Mouse (Mus musculus): Measurements from ENCODE around the gene Abraxas1. TPM values are rescaled to one million over a fixed set of nuclear protein-coding genes. Genes with fewer than 3 reads are reported as not detected.

The Abraxas1 gene
- total RNA-seq, 2 experiments from 2014 or later: 7.5 to 7.9 TPM

GRCm38 (mm10) chr5:100825975-100826374 lies 5.2 kb upstream of the Abraxas1 start:
- peak in 1 of 2 experiments; percentile 18 for DNase-seq (ENCODE audit: low spot score in 2 of 2)

DNA sequence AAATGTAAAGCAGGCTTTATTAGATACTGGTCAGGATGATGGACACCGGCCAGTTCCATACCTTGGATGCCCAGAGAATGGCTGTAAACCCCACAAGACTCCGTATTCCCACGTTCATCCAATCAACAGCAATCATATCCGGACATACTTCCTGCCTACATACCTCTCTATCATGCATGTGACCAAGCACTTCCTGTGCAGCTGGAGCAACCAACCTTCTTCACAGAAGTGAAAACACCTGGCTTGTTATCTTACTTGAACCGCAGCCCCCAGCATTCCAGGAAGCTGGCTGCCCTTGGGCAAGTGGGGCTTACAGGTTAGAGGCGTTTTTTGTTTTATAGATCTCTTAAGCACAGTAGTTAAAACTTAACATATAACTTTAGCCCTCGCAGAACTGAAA lies 2.1 kb upstream of the Abraxas1 start:
- DNase-seq (ENCODE audit: low spot score in 2 of 2): no peak

- DNase-seq (ENCODE audit: low spot score in 2 of 2): no peak
Observed at GRCm38 (mm10) chr5:100821375-100821774, 610 bp upstream of the Abraxas1 start.

DNA sequence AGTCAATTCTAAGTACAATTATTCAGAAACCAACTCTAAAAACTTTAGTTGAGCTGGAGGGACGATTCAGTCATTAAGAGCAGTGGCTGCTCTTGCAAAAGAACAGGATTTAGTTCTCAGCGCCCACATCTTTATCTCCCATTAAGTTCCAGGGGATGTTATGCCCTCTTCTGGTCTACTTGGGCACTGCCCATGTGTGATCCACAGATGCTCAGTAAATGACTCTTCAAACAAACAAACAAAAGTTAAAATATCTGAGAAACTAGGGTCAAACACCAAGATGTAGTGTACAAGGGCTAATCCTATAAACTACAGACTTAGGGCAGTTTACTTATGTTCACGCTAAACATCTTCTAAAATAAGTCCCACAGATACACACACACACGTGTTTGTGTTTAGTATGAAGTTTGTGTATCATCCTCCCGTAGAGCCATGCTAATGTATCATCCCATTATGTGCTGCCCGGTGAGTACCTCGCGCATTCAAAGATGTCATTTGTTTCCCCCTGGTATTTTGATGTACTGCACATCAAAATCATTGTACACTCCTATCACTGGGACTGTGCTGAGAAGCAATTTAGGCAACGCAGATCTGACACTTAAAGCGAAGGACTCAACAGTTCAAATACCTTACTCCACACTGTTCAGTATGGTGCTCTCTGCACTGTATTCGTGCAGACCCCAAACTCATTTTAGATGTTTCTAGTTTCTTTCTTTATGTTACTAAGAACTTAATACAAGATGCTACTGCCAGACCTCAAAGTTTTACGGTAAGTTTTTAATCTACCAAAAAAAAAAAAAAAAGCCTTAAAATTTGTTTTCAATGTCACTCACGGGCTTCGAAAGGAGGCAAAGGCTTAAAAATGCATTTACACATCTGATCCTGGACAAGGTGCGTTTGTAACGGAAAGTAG lies 941 bp downstream of the Abraxas1 start:
- no peak for DNase-seq (ENCODE audit: low spot score in 2 of 2)

DNA sequence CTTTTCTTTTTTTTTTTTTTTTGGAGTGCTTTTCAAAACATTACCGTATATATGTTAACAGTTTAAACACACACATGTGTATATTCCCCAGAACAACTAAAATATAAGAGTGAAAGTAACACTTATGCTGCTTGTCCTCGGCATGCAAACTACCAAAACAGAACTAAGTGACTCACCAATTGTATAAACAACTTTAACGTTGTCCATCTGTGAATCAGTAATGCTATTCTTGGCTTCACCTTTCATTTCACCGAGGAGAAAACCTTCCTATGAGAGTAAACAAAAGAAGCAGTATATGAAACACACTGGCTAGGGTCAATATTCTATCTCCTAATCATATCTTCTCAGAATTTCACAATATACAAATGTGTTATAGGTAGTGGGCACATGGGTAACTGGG lies 2.4 kb downstream of the Abraxas1 start:
- DNase-seq (ENCODE audit: low spot score in 2 of 2): no peak

GRCm38 (mm10) chr5:100798165-100798860 lies 22.5 kb downstream of the Abraxas1 start, which contains the start of the genes Helq and Mrps18c:
TSS of gene Helq (minus strand) at chr5:100798598.
TSS of gene Mrps18c (plus strand) at chr5:100798627.
- DNase-seq (ENCODE audit: low spot score in 2 of 2): peak; percentile 91 to 94

DNA sequence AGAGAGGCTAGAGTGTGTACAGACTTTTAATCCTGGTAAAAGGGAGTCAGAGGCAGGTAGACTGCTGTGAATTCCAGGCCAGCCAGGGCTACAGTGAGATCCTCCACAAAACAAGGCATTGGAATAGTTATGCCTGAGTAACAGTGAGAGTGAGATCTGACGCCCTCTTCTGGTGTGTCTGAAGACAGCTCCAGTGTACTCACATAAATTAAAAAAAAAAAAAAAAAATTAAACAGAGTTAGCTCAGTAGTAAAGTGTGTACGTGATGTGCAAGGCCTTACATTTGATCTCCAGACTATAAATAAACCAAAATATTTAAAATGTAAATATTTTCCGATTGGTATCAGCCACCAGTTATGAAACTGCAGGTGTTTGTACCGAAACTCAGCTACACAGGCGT lies 26.7 kb downstream of the Abraxas1 start:
- DNase-seq (ENCODE audit: low spot score in 2 of 2): no peak

DNA sequence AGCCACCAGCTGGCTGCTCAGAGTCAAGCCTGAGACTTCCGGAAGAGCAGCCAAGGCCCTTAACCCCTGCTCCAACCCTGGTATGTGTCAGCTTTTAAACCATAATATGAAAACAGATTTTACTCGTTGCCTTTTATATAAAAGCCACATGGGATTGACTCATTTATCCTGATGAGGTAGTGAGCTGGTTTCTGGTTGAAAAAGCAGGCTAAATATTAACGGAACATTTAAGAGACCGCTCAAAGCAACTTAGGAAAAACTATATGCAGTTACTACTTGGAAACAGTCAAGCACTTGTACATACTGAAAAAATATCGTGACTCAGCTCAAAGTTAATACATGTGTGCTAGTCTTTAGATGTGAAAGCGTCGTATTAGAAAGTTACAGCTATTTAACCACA lies 28.5 kb downstream of the Abraxas1 start:
- no peak for DNase-seq (ENCODE audit: low spot score in 2 of 2)

DNA sequence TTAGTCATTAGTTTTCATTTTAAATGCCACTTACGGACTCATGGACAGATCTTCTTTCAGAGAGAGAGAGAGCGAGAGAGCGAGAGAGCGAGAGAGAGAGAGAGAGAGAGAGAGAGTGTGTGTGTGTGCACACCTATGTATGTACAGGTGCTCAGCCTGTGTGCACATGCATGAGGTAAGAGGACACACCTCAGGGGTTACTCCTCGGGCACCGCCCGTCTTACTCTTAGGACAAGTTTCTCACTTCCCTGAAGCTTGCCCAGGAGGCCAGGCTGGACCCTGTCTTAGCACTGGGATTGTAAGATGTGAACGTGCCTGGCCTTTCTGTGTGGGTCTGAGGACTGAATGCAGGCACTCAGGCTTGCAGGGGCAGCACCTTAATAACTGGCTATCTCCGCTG lies 33.2 kb downstream of the Abraxas1 start:
- no peak for DNase-seq (ENCODE audit: low spot score in 2 of 2)

DNA sequence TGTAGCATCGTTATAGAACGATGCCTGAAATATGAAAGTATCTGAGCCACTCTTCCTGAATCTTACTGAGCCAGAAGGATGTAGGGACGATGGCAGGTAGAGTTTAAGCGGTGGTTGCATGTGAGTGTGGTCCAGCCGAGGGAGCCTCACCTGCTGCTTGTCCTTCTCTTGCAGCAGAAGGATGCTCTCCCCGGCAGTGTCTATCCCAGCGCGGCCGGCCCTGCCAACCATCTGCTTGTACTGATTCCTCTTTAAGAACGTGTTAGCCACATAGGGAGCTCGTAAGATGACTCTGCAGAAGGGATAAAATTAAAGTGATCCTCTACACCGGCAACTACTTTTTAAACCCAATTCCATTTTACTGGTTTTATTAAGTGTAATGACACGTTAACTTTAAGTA lies 41.8 kb downstream of the Abraxas1 start:
- DNase-seq (ENCODE audit: low spot score in 2 of 2): no peak

DNA sequence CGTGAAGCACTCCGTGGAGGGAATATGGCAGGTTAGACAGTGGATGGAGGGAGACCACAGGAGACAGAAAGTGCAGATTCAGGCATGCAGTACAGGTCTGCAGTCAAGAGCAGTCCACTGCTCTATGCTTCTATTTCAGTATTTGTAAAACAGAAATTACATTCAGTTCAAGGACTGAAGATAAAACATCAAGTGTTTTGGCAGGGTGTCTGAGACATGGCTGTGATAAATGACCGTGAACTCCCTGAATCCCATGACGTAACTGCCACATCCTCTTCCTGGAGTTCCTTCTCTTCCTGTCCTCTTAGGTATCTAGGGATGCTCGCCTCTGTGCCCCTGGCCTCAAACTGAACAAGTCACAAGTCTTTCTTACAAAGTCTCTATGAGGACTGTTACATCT lies 43.9 kb downstream of the Abraxas1 start:
- DNase-seq (ENCODE audit: low spot score in 2 of 2): no peak

DNA sequence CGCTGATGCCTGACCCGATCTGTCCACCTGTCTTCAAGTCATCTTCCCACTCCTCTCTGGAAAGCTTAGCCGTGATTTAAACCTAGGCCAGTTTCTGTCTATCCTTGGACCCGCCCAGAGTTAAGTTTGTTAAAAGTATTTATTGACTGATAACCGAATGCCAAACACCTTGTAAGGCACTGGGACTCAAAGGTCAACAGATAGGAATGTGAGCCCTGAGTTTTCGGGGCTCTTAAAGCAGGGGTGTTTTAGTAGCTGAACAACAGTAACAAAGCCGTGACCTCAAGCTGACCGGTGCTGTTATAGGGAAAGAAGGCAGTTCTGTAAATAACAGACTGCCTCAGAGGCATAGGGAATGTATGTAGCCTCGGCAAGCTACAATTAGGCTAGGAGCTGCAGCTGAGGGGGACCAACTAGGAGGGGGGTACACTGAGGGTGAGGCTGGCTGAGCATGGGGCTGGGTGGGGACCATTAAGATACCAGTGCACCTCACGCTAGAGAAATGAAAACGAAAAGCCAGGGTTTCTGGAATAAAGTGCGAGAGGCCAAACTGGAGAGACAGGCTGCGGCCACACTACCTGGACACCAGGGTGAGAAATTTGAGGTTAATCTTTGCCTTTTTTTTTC lies 44.9 kb downstream of the Abraxas1 start:
- no peak for DNase-seq (ENCODE audit: low spot score in 2 of 2)

GRCm38 (mm10) chr5:100771575-100771974 lies 49.2 kb downstream of the Abraxas1 start:
- no peak for DNase-seq (ENCODE audit: low spot score in 2 of 2)

- no peak for DNase-seq (ENCODE audit: low spot score in 2 of 2)
Observed at GRCm38 (mm10) chr5:100766026-100766425, 54.7 kb downstream of the Abraxas1 start.

GRCm38 (mm10) chr5:100761736-100762135 lies 59.0 kb downstream of the Abraxas1 start:
- DNase-seq (ENCODE audit: low spot score in 2 of 2): no peak

DNA sequence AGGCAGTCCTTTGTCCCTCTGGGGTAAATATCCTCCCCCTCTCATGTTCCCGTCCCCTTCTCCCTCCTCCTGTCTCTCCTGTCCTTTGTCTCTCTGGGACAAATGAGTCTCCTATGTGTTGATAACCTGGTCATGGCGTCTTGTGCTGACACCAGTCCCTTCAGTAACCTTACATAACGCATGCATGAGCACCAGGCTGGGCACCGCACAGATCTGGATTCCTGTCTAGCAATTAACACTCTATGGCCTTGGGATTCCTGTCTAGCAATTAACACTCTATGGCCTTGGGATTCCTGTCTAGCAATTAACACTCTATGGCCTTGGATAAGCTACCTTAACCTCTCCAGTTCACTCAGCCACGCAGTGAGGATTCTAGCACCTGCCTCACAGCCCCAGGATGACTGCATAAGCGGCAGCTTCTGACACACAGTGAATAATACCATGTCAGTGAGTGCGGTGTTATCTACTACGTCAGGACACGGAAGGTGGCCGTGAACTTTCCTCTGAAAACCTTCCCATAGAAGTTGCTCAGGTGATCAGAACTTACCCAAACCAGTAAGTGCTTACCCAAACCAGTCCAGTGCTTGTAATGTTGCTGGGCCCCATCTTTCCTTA lies 60.6 kb downstream of the Abraxas1 start:
- no peak for DNase-seq (ENCODE audit: low spot score in 2 of 2)

- no peak for DNase-seq (ENCODE audit: low spot score in 2 of 2)
Observed at GRCm38 (mm10) chr5:100758121-100758520, 62.6 kb downstream of the Abraxas1 start.

Data from layer of hippocampus, adult 18-20 months (tissue).